Mouse (Mus musculus): ENCODE results near the gene Ifnb1.

Gene Ifnb1

DNA sequence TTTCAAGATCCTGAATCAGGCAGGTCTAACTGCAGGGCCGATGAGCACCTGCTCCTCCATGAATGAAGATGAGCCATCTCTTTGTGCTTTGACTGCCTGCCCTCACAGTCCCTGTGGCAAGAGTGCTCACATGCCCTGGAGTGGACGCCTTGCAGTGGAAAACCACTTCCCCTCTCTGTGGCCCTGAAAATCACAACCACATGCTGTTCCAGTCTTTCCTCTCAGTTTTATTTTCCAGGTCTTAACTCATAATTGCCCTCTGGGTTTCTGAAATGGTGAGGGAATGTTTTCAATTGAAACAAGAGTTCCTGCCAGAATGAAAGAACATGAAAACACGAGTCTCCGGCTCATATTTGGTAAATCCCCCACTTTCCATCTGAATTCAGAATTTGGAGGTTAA is 18.8 kb downstream of the Ifnb1 start:
- no peak for DNase-seq (ENCODE audit: low read depth in 2 of 2, low spot score in 2 of 2)

- no peak for DNase-seq (ENCODE audit: low read depth in 2 of 2, low spot score in 2 of 2)
These were observed 21.3 kb downstream of the Ifnb1 start for GRCm38 (mm10) chr4:88501247-88501646.

GRCm38 (mm10) chr4:88496321-88497018 is 26.1 kb downstream of the Ifnb1 start:
- no peak for DNase-seq (ENCODE audit: low read depth in 2 of 2, low spot score in 2 of 2)

- DNase-seq (ENCODE audit: low read depth in 2 of 2, low spot score in 2 of 2) = no peak
These were observed 33.0 kb downstream of the Ifnb1 start for GRCm38 (mm10) chr4:88489622-88490021.

- DNase-seq (ENCODE audit: low read depth in 2 of 2, low spot score in 2 of 2) = no peak
These were observed 34.5 kb downstream of the Ifnb1 start for GRCm38 (mm10) chr4:88488107-88488506.

DNA sequence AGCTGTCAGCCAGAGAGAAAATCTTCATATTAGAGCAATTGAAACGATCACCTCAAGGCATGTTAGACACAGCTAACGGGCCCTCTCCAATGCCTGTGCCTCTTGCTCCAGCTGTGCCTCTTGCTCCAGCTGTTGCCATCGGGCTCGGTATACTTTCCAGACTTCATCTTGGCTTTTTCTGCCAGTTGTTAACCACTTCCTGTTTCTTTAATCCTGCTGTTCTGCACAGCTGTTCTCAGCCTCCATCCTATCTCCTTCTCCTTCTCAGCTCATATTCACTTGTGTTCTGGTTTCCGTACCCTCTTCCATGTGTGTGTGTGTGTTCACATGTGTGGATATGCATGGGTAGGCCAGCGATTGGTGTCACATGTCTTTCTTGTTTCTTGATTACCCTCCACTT is 42.4 kb downstream of the Ifnb1 start:
- no peak for DNase-seq (ENCODE audit: low read depth in 2 of 2, low spot score in 2 of 2)

GRCm38 (mm10) chr4:88478809-88479186 is 43.8 kb downstream of the Ifnb1 start:
- DNase-seq (ENCODE audit: low read depth in 2 of 2, low spot score in 2 of 2) = no peak

- no peak for DNase-seq (ENCODE audit: low read depth in 2 of 2, low spot score in 2 of 2)
These were observed 44.3 kb downstream of the Ifnb1 start for GRCm38 (mm10) chr4:88478177-88478808.

GRCm38 (mm10) chr4:88476511-88477210 is 45.9 kb downstream of the Ifnb1 start:
- DNase-seq (ENCODE audit: low read depth in 2 of 2, low spot score in 2 of 2) = no peak

DNA sequence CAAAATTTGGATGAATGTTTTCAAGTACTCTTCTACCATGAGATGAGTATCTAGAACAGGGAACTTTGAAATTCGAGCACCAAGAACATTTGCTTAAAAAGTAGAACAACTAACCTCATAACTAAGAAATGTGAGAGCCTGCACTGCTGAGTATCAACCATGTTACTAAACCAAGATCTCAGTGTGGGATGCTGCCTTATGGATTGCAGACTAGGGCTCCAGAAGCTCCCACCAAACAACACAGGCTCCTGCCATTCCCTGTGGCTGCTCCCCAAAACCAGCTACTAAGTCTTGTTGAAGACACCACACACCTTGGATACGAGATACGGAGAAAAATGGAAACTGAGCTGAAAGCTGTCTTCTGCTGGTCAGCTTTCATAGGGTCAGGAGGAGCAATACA is 46.5 kb downstream of the Ifnb1 start:
- DNase-seq (ENCODE audit: low read depth in 2 of 2, low spot score in 2 of 2) = no peak
